Mouse (Mus musculus) ES-Bruce4 (cell line): ENCODE results near the gene Fhdc1.

ENCODE experiments used
- CTCF ChIP-seq: IDR thresholded peaks from one replicate; pipeline ENCODE4 v1.8.1; 2011; ENCODE audit warnings: low read depth, low read length
- EP300 ChIP-seq: IDR thresholded peaks from 2 replicates; pipeline ENCODE4 v1.6.1; 2011; ENCODE audit warnings: low read depth, low read length; ENCODE audit not compliant: insufficient read depth
- POLR2A ChIP-seq: IDR thresholded peaks from one replicate; pipeline ENCODE4 v1.8.1; 2011; ENCODE audit warnings: low read length; ENCODE audit not compliant: insufficient read depth

GRCm38 (mm10) chr3:84482121-84482520 lies 1.9 kb upstream of the Fhdc1 start:
- no peak for TF ChIP-seq CTCF
- TF ChIP-seq EP300, result no peak
- no peak for TF ChIP-seq POLR2A
